In the genomic region with DNA sequence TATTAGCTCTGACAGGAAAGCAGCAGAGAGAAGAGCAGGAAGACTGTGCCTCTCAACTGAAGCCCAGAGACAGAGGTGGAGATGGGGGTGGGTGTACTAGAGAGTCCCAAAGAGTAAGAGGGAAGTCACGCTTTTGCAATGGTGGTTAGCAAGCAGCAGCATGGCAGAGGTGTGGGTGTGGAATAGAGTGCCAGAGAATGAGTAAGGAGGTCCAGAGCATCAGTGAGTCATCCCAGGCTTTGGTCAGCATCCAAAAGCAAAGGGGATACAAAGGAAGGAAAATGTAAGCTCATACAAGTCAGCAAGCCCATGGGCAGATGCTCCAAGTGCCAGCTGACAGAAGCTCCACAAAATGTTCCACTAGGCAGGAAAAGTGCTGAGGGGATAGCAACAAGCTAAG, we compare ENCODE assay signal across 18 mouse cellular contexts. TPM values are rescaled to one million over a fixed set of nuclear protein-coding genes. Genes with fewer than 3 reads are reported as not detected.
DNase-seq lines count a peak whose midpoint lies in the region; ATAC-seq and TF ChIP-seq lines count a peak whose summit lies in the region.
"Had no signal": no experiment of that assay in that cellular context is flagged by ENCODE, and none has a peak within 500 bp of the region (broad histone marks: within the 10 kb centered on the region; RNA-seq: fewer than 3 reads in every experiment).

No protein-coding gene starts in this region.

- peak; percentile 50 for DNase-seq in adrenal gland, adult 2 months
- no peak for DNase-seq in adrenal gland, postnatal 4 days (ENCODE audit: low spot score in 2 of 2)
- DNase-seq in adrenal gland, postnatal 25 days, result peak; percentile 39
- peak; percentile 42 to 72 for DNase-seq in layer of hippocampus, adult 2 months (ENCODE audit: low spot score in 2 of 2)
- peak; percentile 75 to 77 for DNase-seq in left cerebral cortex, postnatal 36 days (ENCODE audit: low spot score in 2 of 2)
- no peak for DNase-seq in liver, postnatal 0 days
- DNase-seq: B cell, adult 2 months; cerebellum, adult 11-12 months; gastrocnemius, postnatal 10 days; thymus, postnatal 14 days had no signal

- no peaks in the 10 kb centered on the region for H3K27me3 ChIP-seq in liver, postnatal 0 days (ENCODE audit: insufficient read depth, low read length)
- H3K27me3 ChIP-seq in kidney, embryonic 14.5 days (ENCODE audit: control insufficient read depth, insufficient read depth, low read length), result no peaks in the 10 kb centered on the region
- H3K27me3 ChIP-seq: heart, embryonic 15.5 days; hindbrain, embryonic 15.5 days; kidney, embryonic 15.5 days; liver, embryonic 15.5 days; neural tube, embryonic 13.5 days had no signal

- no peaks in the 10 kb centered on the region for H3K36me3 ChIP-seq in liver, postnatal 0 days (replicated peaks; ENCODE audit: insufficient read depth, low read length)
- no peaks in the 10 kb centered on the region for H3K36me3 ChIP-seq in kidney, embryonic 14.5 days (ENCODE audit: control insufficient read depth, insufficient read depth, low read length)
- H3K36me3 ChIP-seq: G1E; heart, embryonic 15.5 days; hindbrain, embryonic 15.5 days; kidney, embryonic 15.5 days; liver, embryonic 15.5 days; neural tube, embryonic 13.5 days had no signal

- no peaks in the 10 kb centered on the region for H3K9me3 ChIP-seq in liver, postnatal 0 days (ENCODE audit: low read length)
- no peaks in the 10 kb centered on the region for H3K9me3 ChIP-seq in kidney, embryonic 14.5 days (ENCODE audit: control insufficient read depth, low read length)
- H3K9me3 ChIP-seq: heart, embryonic 15.5 days; hindbrain, embryonic 15.5 days; kidney, embryonic 15.5 days; liver, embryonic 15.5 days; neural tube, embryonic 13.5 days had no signal

- TF ChIP-seq CTCF in layer of hippocampus, adult 2 months (conservative IDR thresholded peaks at IDR 0.05), result no peak
- TF ChIP-seq CTCF in liver, postnatal 0 days (IDR thresholded peaks at IDR 0.05; ENCODE audit: low read depth), result no peak

- H3K4me1 ChIP-seq in liver, postnatal 0 days (ENCODE audit: insufficient read depth), result no peaks in the 10 kb centered on the region
- H3K4me1 ChIP-seq in kidney, embryonic 14.5 days (ENCODE audit: control insufficient read depth, insufficient read depth, low read length), result 0 out of 2 replicates have a peak, but pooled peaks cover 2% of the 10 kb centered on the region
- H3K4me1 ChIP-seq: kidney, embryonic 15.5 days; liver, embryonic 15.5 days had no signal

- H3K4me2 ChIP-seq in liver, postnatal 0 days (ENCODE audit: low read depth, low read length), result no peak overlapping the region
- no peak overlapping the region for H3K4me2 ChIP-seq in kidney, embryonic 14.5 days (replicated peaks; ENCODE audit: low read depth, low read length)
- H3K4me2 ChIP-seq: heart, embryonic 15.5 days; hindbrain, embryonic 15.5 days; kidney, embryonic 15.5 days; liver, embryonic 15.5 days; neural tube, embryonic 13.5 days had no signal

- no peak overlapping the region for H3K4me3 ChIP-seq in layer of hippocampus, adult 2 months
- no peak overlapping the region for H3K4me3 ChIP-seq in liver, postnatal 0 days (ENCODE audit: low read depth, low read length)
- no peak overlapping the region for H3K4me3 ChIP-seq in kidney, embryonic 14.5 days (ENCODE audit: low read length)
- H3K4me3 ChIP-seq: heart, embryonic 15.5 days; hindbrain, embryonic 15.5 days; kidney, embryonic 15.5 days; liver, embryonic 15.5 days; neural tube, embryonic 13.5 days had no signal

- intact Hi-C loops in left cerebral cortex, postnatal 36 days (cut with DNase I), result loop anchor here (5.0 to 10.0 kb wide), 3 partner anchors 112 to 1725 kb away; no protein-coding TSS in a partner anchor

- ATAC-seq in liver, postnatal 0 days, result no peak
- no peak for ATAC-seq in kidney, embryonic 14.5 days (ENCODE audit: low FRiP score, low TSS enrichment)
- no peak for ATAC-seq in erythroblast, adult 5-6 weeks (replicated peaks; ENCODE audit: low FRiP score, poor library complexity, severe bottlenecking)

- 35% methylated on average over 1 of the region's 1 CpGs for WGBS in liver, postnatal 0 days (ENCODE audit: insufficient replicate concordance)
- WGBS in kidney, embryonic 14.5 days, result 86% methylated on average over 1 of the region's 1 CpGs

- H3K27ac ChIP-seq in layer of hippocampus, adult 2 months, result peak overlapping the region; percentile 29; the same call in 1 of the 2 replicates
- no peak overlapping the region for H3K27ac ChIP-seq in liver, postnatal 0 days (ENCODE audit: low read depth)
- H3K27ac ChIP-seq in kidney, embryonic 14.5 days (ENCODE audit: low read depth, low read length), result no peak overlapping the region
- H3K27ac ChIP-seq: heart, embryonic 15.5 days; hindbrain, embryonic 15.5 days; kidney, embryonic 15.5 days; liver, embryonic 15.5 days; neural tube, embryonic 13.5 days had no signal

- H3K9ac ChIP-seq in liver, postnatal 0 days (replicated peaks), result no peak overlapping the region
- no peak overlapping the region for H3K9ac ChIP-seq in kidney, embryonic 14.5 days (ENCODE audit: low read depth, low read length)
- H3K9ac ChIP-seq: heart, embryonic 15.5 days; hindbrain, embryonic 15.5 days; kidney, embryonic 15.5 days; liver, embryonic 15.5 days; neural tube, embryonic 13.5 days had no signal

- no peak for TF ChIP-seq EP300 in liver, postnatal 0 days (IDR thresholded peaks at IDR 0.05; ENCODE audit: low read depth)

RNA-seq across cellular contexts. Expression of a gene that starts 47.7 kb away (rescaled TPM):
- 1 to 10 TPM; 4.6 to 6.7 TPM for total RNA-seq in adrenal gland, adult 2 months (2021)
- polyA plus RNA-seq in adrenal gland, adult 2 months (2012; rRNA removed), result 0.10 and 0.31 TPM in 2 replicates
- total RNA-seq in adrenal gland, postnatal 4 days (2021), result 1 to 10 TPM; 9.2 TPM
- 3.8 and 6.0 TPM in 2 replicates for total RNA-seq in adrenal gland, postnatal 25 days (2021)
- total RNA-seq in layer of hippocampus, adult 2 months (2021), result 100 to 1,000 TPM; 153 to 160 TPM
- total RNA-seq in left cerebral cortex, postnatal 36 days (2021), result 100 to 1,000 TPM; 115 to 139 TPM
- not detected in 2 replicates for polyA plus RNA-seq in liver, postnatal 0 days (2015; fragmentation: Nextera tagmentation; extraction: Ambion mirVana)
- polyA plus RNA-seq in kidney, embryonic 14.5 days (2014; fragmentation: Nextera tagmentation; extraction: Ambion mirVana), result 0.50 and 0.73 TPM in 2 replicates
- total RNA-seq in erythroblast, adult 5-6 weeks (2015; ENCODE audit: low replicate concordance), result not detected in 2 replicates
- total RNA-seq in erythroblast, adult 5-6 weeks (2017; ENCODE audit: low replicate concordance), result not detected in 2 replicates
- polyA plus RNA-seq: G1E had no signal

Comparison
In these comparisons a context has a peak if more than half of its experiments do, and no peak if none do; other contexts are left out.
1. DNase-seq: peak in adrenal gland, adult 2 months (single experiment), adrenal gland, postnatal 25 days (single experiment), layer of hippocampus, adult 2 months (2 of 2) and left cerebral cortex, postnatal 36 days (2 of 2); none in adrenal gland, postnatal 4 days (0 of 2) and liver, postnatal 0 days (single experiment).
2. RNA of a gene that starts 47.7 kb away (total RNA-seq): 153 to 160 TPM in layer of hippocampus, adult 2 months and 115 to 139 TPM in left cerebral cortex, postnatal 36 days; 9.2 TPM in adrenal gland, postnatal 4 days, 4.6 to 6.7 TPM in adrenal gland, adult 2 months, 3.8 to 6.0 TPM in adrenal gland, postnatal 25 days and not detected in erythroblast, adult 5-6 weeks; every median in the first group is over 10 times any median in the second.